Mouse (Mus musculus): Measurements from ENCODE around the gene Ccsap. TPM values are rescaled to one million over a fixed set of nuclear protein-coding genes. Genes with fewer than 3 reads are reported as not detected.

Gene Ccsap
- total and polyA plus RNA-seq, 3 experiments: 5.0 to 6.2 (median 5.4) TPM

DNA sequence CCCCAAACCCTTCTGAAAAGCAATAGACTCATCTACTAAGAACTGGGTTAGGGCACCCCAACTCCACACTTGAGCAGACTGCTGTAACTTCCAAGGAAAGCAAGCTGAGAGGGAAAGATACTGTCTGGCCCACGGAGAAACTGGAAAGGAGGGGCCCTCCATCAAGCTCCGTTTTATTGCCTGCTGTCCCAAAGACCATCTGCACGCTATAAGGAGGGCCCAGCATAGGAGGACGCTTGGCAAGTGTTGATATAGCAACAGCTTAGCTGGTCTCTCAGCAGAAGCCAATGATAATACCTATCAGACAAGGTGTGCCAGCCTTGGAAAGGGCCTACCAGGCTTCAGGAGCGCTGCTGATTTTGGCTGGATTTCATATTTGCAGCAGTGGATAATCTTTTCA lies 8.4 kb downstream of the Ccsap start:
- Histone ChIP-seq H3K79me2 (replicated peaks; ENCODE audit: control insufficient read depth, extremely low read depth, insufficient read depth, poor library complexity, severe bottlenecking) (peaks cover 16% of the 10 kb centered on the region), H3K9ac (ENCODE audit: insufficient read depth, low read depth) (no peak overlapping the region), H3K4me3 (replicated peaks in 1 of 3; ENCODE audit: low read depth in 2 of 3, low read length in 2 of 3, poor library complexity in 1 of 3) (no peak overlapping the region), H3K4me2 (ENCODE audit: insufficient read depth, low read depth, poor library complexity, severe bottlenecking) (no peak overlapping the region), H3K9me3 (replicated peaks; ENCODE audit: low read length) (peaks cover 3% of the 10 kb centered on the region), H3K27ac (ENCODE audit: insufficient read depth, low read depth) (no peak overlapping the region), H3K4me1 (ENCODE audit: control insufficient read depth in 1 of 2, insufficient read depth in 2 of 2) (peaks cover 3 to 32% of the 10 kb centered on the region in 2 experiments; a peak in 3 of 4 replicates), H3K36me3 (replicated peaks in 1 of 2; ENCODE audit: control insufficient read depth in 1 of 2, insufficient read depth in 1 of 2, low read length in 1 of 2) (peaks cover 0 to 17% of the 10 kb centered on the region in 2 experiments), H3K27me3 (replicated peaks) (no peaks in the 10 kb centered on the region)
- TF ChIP-seq CTCF (conservative IDR thresholded peaks at IDR 0.05 in 1 of 2, IDR thresholded peaks at IDR 0.05 in 1 of 2; ENCODE audit: low read depth in 2 of 2, low read length in 2 of 2) (no peak), ZNF384 (IDR thresholded peaks at IDR 0.05; ENCODE audit: low read depth, low read length) (no peak), MAZ (IDR thresholded peaks at IDR 0.05; ENCODE audit: low read depth, low read length) (no peak), PAX5 (IDR thresholded peaks at IDR 0.05; ENCODE audit: low read length) (no peak), KAT2A (IDR thresholded peaks at IDR 0.05; ENCODE audit: insufficient replicate concordance, low read length) (no peak), POLR2AphosphoS2 (IDR thresholded peaks at IDR 0.05; ENCODE audit: low read depth, low read length) (no peak), USF2 (conservative IDR thresholded peaks at IDR 0.05; ENCODE audit: low read depth, low read length) (no peak), BHLHE40 (IDR thresholded peaks at IDR 0.05; ENCODE audit: low read depth, low read length) (no peak), MAFK (IDR thresholded peaks at IDR 0.05; ENCODE audit: insufficient replicate concordance, low read length) (no peak), GABPA (IDR thresholded peaks at IDR 0.05; ENCODE audit: insufficient replicate concordance, low read depth, low read length) (no peak), HCFC1 (IDR thresholded peaks at IDR 0.05; ENCODE audit: low read depth, low read length) (no peak), RCOR1 (conservative IDR thresholded peaks at IDR 0.05; ENCODE audit: low read depth, low read length) (no peak), NRF1 (IDR thresholded peaks at IDR 0.05; ENCODE audit: low read depth, low read length) (no peak), JUN (IDR thresholded peaks at IDR 0.05; ENCODE audit: insufficient read depth, low read depth, low read length) (no peak), CHD1 (IDR thresholded peaks at IDR 0.05; ENCODE audit: low read depth, low read length) (no peak)
- dilution Hi-C loops (cut with MboI; ENCODE audit: extremely low pct_ligation_motif_present, extremely low pct_unique_long_range_greater_than_20kb, low sequenced_read_pairs): no loop called here
- no peak for DNase-seq (ENCODE audit: extremely low read depth)
- in situ Hi-C loops (cut with MboI; ENCODE audit: low pct_ligation_motif_present, low pct_unique_long_range_greater_than_20kb, low sequenced_read_pairs): no loop called here

DNA sequence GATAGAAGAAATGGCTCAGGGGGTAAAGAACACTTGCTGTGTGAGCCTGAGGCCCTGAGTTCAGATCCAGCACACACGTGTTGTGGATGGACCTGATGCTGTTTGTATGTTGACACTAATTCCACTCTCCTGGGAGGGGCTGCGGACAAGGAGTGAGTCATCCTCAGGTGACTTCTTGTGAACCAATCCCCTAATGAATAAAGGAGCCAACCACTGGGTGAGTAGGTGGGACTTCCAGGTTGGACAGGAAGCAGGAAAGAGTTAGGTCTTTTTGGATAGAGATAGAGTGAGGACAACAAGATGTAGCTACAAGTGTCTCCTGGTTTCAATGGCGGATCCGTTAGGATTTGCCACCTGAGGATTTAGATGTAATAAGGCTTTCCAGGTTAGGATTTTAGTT lies 10.7 kb downstream of the Ccsap start:
- Histone ChIP-seq H3K27ac (ENCODE audit: insufficient read depth, low read depth) (no peak overlapping the region), H3K4me2 (ENCODE audit: insufficient read depth, low read depth, poor library complexity, severe bottlenecking) (peak overlapping the region; percentile 76; the same call in 1 of the 2 replicates), H3K79me2 (replicated peaks; ENCODE audit: control insufficient read depth, extremely low read depth, insufficient read depth, poor library complexity, severe bottlenecking) (peaks cover 13% of the 10 kb centered on the region; the same call in 1 of the 2 replicates), H3K4me1 (ENCODE audit: control insufficient read depth in 1 of 2, insufficient read depth in 2 of 2) (peaks cover 3 to 43% of the 10 kb centered on the region in 2 experiments; a peak in 3 of 4 replicates), H3K4me3 (replicated peaks in 1 of 3; ENCODE audit: low read depth in 2 of 3, low read length in 2 of 3, poor library complexity in 1 of 3) (peak overlapping the region; percentile 59 to 80 (median 74)), H3K9ac (ENCODE audit: insufficient read depth, low read depth) (peak overlapping the region; percentile 95), H3K9me3 (replicated peaks; ENCODE audit: low read length) (no peaks in the 10 kb centered on the region), H3K36me3 (replicated peaks in 1 of 2; ENCODE audit: control insufficient read depth in 1 of 2, insufficient read depth in 1 of 2, low read length in 1 of 2) (peaks cover 1 to 27% of the 10 kb centered on the region in 2 experiments), H3K27me3 (replicated peaks) (no peaks in the 10 kb centered on the region)
- DNase-seq (ENCODE audit: extremely low read depth): peak; percentile 88
- dilution Hi-C loops (cut with MboI; ENCODE audit: extremely low pct_ligation_motif_present, extremely low pct_unique_long_range_greater_than_20kb, low sequenced_read_pairs) (no loop called here), in situ Hi-C loops (cut with MboI; ENCODE audit: low pct_ligation_motif_present, low pct_unique_long_range_greater_than_20kb, low sequenced_read_pairs) (no loop called here)
- TF ChIP-seq GABPA (IDR thresholded peaks at IDR 0.05; ENCODE audit: insufficient replicate concordance, low read depth, low read length) (no peak), USF1 (IDR thresholded peaks at IDR 0.05; ENCODE audit: low read depth, low read length) (peak; percentile 85), CTCF (conservative IDR thresholded peaks at IDR 0.05 in 1 of 2, IDR thresholded peaks at IDR 0.05 in 1 of 2; ENCODE audit: low read depth in 2 of 2, low read length in 2 of 2) (no peak), ELF1 (IDR thresholded peaks at IDR 0.05; ENCODE audit: low read depth, low read length) (peak; percentile 91), MYC (IDR thresholded peaks at IDR 0.05; ENCODE audit: low read depth, low read length) (peak; percentile 72), TCF12 (IDR thresholded peaks at IDR 0.05; ENCODE audit: low read depth, low read length) (peak; percentile 43; the same call in 1 of the 2 replicates), JUND (conservative IDR thresholded peaks at IDR 0.05; ENCODE audit: low read depth, low read length) (peak; percentile 98), TBP (conservative IDR thresholded peaks at IDR 0.05; ENCODE audit: low read depth, low read length) (peak; percentile 80), ZNF384 (IDR thresholded peaks at IDR 0.05; ENCODE audit: low read depth, low read length) (no peak), NRF1 (IDR thresholded peaks at IDR 0.05; ENCODE audit: low read depth, low read length) (no peak), HCFC1 (IDR thresholded peaks at IDR 0.05; ENCODE audit: low read depth, low read length) (peak; percentile 75), POLR2A (IDR thresholded peaks at IDR 0.05; ENCODE audit: low read depth, low read length) (peak; percentile 72), CHD1 (IDR thresholded peaks at IDR 0.05; ENCODE audit: low read depth, low read length) (no peak; the same call in 1 of the 2 replicates), SMC3 (IDR thresholded peaks at IDR 0.05; ENCODE audit: low read depth, low read length) (no peak), KAT2A (IDR thresholded peaks at IDR 0.05; ENCODE audit: insufficient replicate concordance, low read length) (0 out of 2 replicates have a peak, but pooled peaks have one; percentile 45), ZC3H11A (IDR thresholded peaks at IDR 0.05; ENCODE audit: low read depth, low read length) (no peak), MXI1 (IDR thresholded peaks at IDR 0.05; ENCODE audit: low read depth, low read length) (peak; percentile 90), E2F4 (IDR thresholded peaks at IDR 0.05; ENCODE audit: insufficient replicate concordance, low read depth, low read length) (0 out of 2 replicates have a peak, but pooled peaks have one; percentile 26), ZKSCAN1 (IDR thresholded peaks at IDR 0.05; ENCODE audit: borderline replicate concordance, low read depth, low read length) (no peak), NELFE (IDR thresholded peaks at IDR 0.05; ENCODE audit: low read depth, low read length) (peak; percentile 66), MAZ (IDR thresholded peaks at IDR 0.05; ENCODE audit: low read depth, low read length) (peak; percentile 85; the same call in 1 of the 2 replicates), IRF4 (IDR thresholded peaks at IDR 0.05; ENCODE audit: low read depth, low read length) (no peak), CHD2 (IDR thresholded peaks at IDR 0.05; ENCODE audit: low read length) (peak; percentile 28; the same call in 1 of the 2 replicates), JUN (IDR thresholded peaks at IDR 0.05; ENCODE audit: insufficient read depth, low read depth, low read length) (peak; percentile 94)
